Mouse (Mus musculus) erythroblast, embryonic 14.5 days (primary cell): ENCODE results near the gene Gcc1.

Experiments
- GATA1 ChIP-seq: IDR thresholded peaks from 2 replicates; pipeline ENCODE4 v1.6.1; 2012; ENCODE audit warnings: low read length, inconsistent platforms, mixed read lengths
- TAL1 ChIP-seq: IDR thresholded peaks from 3 replicates; pipeline ENCODE4 v1.6.1; 2012; ENCODE audit warnings: low read length, inconsistent platforms, mixed read lengths

- TF ChIP-seq GATA1 (no peak), TAL1 (no peak)
These were observed 7.8 kb downstream of the Gcc1 start for GRCm38 (mm10) chr6:28420361-28420760.
